Mouse (Mus musculus) stomach, embryonic 15.5 days (tissue): ENCODE data around the gene Ppp2r5b. TPM values are rescaled to one million over a fixed set of nuclear protein-coding genes. Genes with fewer than 3 reads are reported as not detected.

ENCODE experiments used
- ATAC-seq: fragments of 200-750 bp; cut with Nextera tagmentation; 2 replicates; pipeline ENCODE4 v1.8.0; 2017; ENCODE audit warnings: low read depth, moderate number of reproducible peaks, moderate TSS enrichment; ENCODE audit not compliant: insufficient read depth, low FRiP score
- H3K27ac ChIP-seq: fragments of 300-500 bp; sonication (generic); 2 replicates; pipeline ENCODE4 v1.5.1; 2015; ENCODE audit warnings: mild to moderate bottlenecking, inconsistent platforms
- H3K27me3 ChIP-seq: fragments of 300-500 bp; sonication (generic); replicated peaks from 2 replicates; pipeline ENCODE4 v1.6.1; 2015; ENCODE audit warnings: inconsistent platforms
- H3K36me3 ChIP-seq: fragments of 300-500 bp; sonication (generic); 2 replicates; pipeline ENCODE4 v1.6.1; 2015; ENCODE audit warnings: inconsistent platforms
- H3K4me1 ChIP-seq: fragments of 300-500 bp; sonication (generic); 2 replicates; pipeline ENCODE4 v1.6.1; 2015; ENCODE audit warnings: inconsistent platforms
- H3K4me2 ChIP-seq: fragments of 300-500 bp; sonication (generic); 2 replicates; pipeline ENCODE4 v1.6.1; 2015; ENCODE audit warnings: mild to moderate bottlenecking, inconsistent platforms
- H3K4me3 ChIP-seq: fragments of 300-500 bp; sonication (generic); replicated peaks from 2 replicates; pipeline ENCODE4 v1.5.1; 2015; ENCODE audit warnings: inconsistent platforms
- H3K9ac ChIP-seq: fragments of 300-500 bp; sonication (generic); 2 replicates; pipeline ENCODE4 v1.6.1; 2015; ENCODE audit warnings: inconsistent platforms
- H3K9me3 ChIP-seq: fragments of 300-500 bp; sonication (generic); 2 replicates; pipeline ENCODE4 v1.6.1; 2016; ENCODE audit warnings: inconsistent platforms
- WGBS: fragments of 180-500 bp; shearing (Covaris S2); methylation state at CpG from one replicate; pipeline ENCODE4 v1.1.7; 2015; 5-methylcytosine and 5-hydroxymethylcytosine counted together
- polyA plus RNA-seq: library from polyadenylated mRNA; unstranded; fragments of >200 nt; fragmentation: Nextera tagmentation; extraction: Ambion mirVana; gene quantifications from 2 replicates; pipeline ENCODE4 v1.2.1, GENCODE M21; 2015

Ppp2r5b gene
- polyA plus RNA-seq: 20.5 and 23.7 TPM in 2 replicates

- WGBS: 4% methylated on average over 48 of the region's 48 CpGs
- peak within 1 kb of the TSS; percentile 74 for H3K9ac ChIP-seq
- H3K36me3 ChIP-seq: peaks cover 7% of the 10 kb centered on the region; the same call in 1 of the 2 replicates
- H3K4me2 ChIP-seq: peak within 1 kb of the TSS; percentile 82
- H3K9me3 ChIP-seq: no peaks in the 10 kb centered on the region
- no peaks in the 10 kb centered on the region for H3K27me3 ChIP-seq
- H3K4me1 ChIP-seq: peaks cover 12% of the 10 kb centered on the region
- peak; percentile 90 for ATAC-seq
- H3K27ac ChIP-seq: peak within 1 kb of the TSS; percentile 99
- peak within 1 kb of the TSS; percentile 80 for H3K4me3 ChIP-seq
These were observed at the start of gene Ppp2r5b for GRCm38 (mm10) chr19:6235084-6236052. Gene Ppp2r5b, minus strand, starts transcription at chr19:6235872.

- Histone ChIP-seq H3K27ac (peak overlapping the region; percentile 17; the same call in 1 of the 2 replicates), H3K4me1 (peaks cover 31% of the 10 kb centered on the region), H3K36me3 (peaks cover 26% of the 10 kb centered on the region), H3K9me3 (no peaks in the 10 kb centered on the region), H3K9ac (no peak overlapping the region), H3K27me3 (no peaks in the 10 kb centered on the region), H3K4me3 (no peak overlapping the region), H3K4me2 (0 out of 2 replicates have a peak overlapping the region, but pooled peaks have one; percentile 3)
- WGBS: 65% methylated on average over 8 of the region's 8 CpGs
- no peak for ATAC-seq
These were observed 49.6 kb upstream of the Ppp2r5b start for GRCm38 (mm10) chr19:6285226-6285625.

GRCm38 (mm10) chr19:6284502-6284901, 48.8 kb upstream of the Ppp2r5b start:
- H3K27ac ChIP-seq: peak overlapping the region; percentile 17; the same call in 1 of the 2 replicates
- H3K4me2 ChIP-seq: no peak overlapping the region
- H3K9me3 ChIP-seq: no peaks in the 10 kb centered on the region
- H3K9ac ChIP-seq: no peak overlapping the region
- H3K36me3 ChIP-seq: peaks cover 26% of the 10 kb centered on the region
- peak; percentile 63 for ATAC-seq
- H3K4me3 ChIP-seq: no peak overlapping the region
- 74% methylated on average over 12 of the region's 12 CpGs for WGBS
- H3K27me3 ChIP-seq: no peaks in the 10 kb centered on the region
- H3K4me1 ChIP-seq: peaks cover 38% of the 10 kb centered on the region

DNA sequence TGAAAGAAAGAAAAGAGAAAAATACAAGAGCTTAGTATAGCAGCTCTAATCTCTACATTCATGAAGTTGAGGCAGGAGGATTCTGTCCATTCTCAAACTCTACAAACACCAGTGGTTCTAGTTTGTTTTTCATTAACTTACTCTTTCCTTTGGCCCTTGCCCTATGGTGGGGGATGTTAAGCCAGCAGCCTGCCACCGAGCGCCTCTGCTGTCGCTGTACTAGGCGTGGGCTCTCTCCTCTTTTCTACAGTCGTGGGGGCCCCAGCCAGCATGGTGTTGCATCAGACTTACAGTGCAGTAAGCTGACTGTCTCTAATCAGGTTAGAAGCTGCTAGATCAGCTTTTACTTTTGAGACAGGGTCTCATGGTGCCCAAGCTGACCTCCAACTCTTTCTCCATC, 47.3 kb upstream of the Ppp2r5b start:
- no peak overlapping the region for H3K4me2 ChIP-seq
- peaks cover 20% of the 10 kb centered on the region for H3K36me3 ChIP-seq
- no peaks in the 10 kb centered on the region for H3K27me3 ChIP-seq
- H3K27ac ChIP-seq: no peak overlapping the region
- H3K4me1 ChIP-seq: peaks cover 50% of the 10 kb centered on the region
- no peak overlapping the region for H3K9ac ChIP-seq
- no peak for ATAC-seq
- 66% methylated on average over 5 of the region's 5 CpGs for WGBS
- no peak overlapping the region for H3K4me3 ChIP-seq
- no peaks in the 10 kb centered on the region for H3K9me3 ChIP-seq

GRCm38 (mm10) chr19:6281122-6282020, 45.7 kb upstream of the Ppp2r5b start:
- no peak overlapping the region for H3K4me2 ChIP-seq
- H3K27me3 ChIP-seq: no peaks in the 10 kb centered on the region
- no peak overlapping the region for H3K9ac ChIP-seq
- peaks cover 45% of the 10 kb centered on the region for H3K4me1 ChIP-seq
- WGBS: 79% methylated on average over 14 of the region's 14 CpGs
- no peak overlapping the region for H3K4me3 ChIP-seq
- H3K27ac ChIP-seq: no peak overlapping the region
- peaks cover 20% of the 10 kb centered on the region for H3K36me3 ChIP-seq
- ATAC-seq: no peak
- no peaks in the 10 kb centered on the region for H3K9me3 ChIP-seq

- H3K36me3 ChIP-seq: peaks cover 20% of the 10 kb centered on the region
- H3K27me3 ChIP-seq: no peaks in the 10 kb centered on the region
- H3K4me3 ChIP-seq: no peak overlapping the region
- peaks cover 41% of the 10 kb centered on the region for H3K4me1 ChIP-seq
- no peak for ATAC-seq
- H3K9ac ChIP-seq: no peak overlapping the region
- H3K4me2 ChIP-seq: no peak overlapping the region
- no peak overlapping the region for H3K27ac ChIP-seq
- H3K9me3 ChIP-seq: no peaks in the 10 kb centered on the region
- WGBS: 86% methylated on average over 7 of the region's 7 CpGs
These were observed 44.9 kb upstream of the Ppp2r5b start for GRCm38 (mm10) chr19:6280554-6280953.

- Histone ChIP-seq H3K36me3 (peaks cover 20% of the 10 kb centered on the region), H3K4me3 (peak overlapping the region; percentile 87; the same call in 1 of the 2 replicates), H3K9ac (no peak overlapping the region), H3K27ac (peak overlapping the region; percentile 44), H3K27me3 (no peaks in the 10 kb centered on the region), H3K4me2 (peak overlapping the region; percentile 95), H3K4me1 (peaks cover 37% of the 10 kb centered on the region), H3K9me3 (no peaks in the 10 kb centered on the region)
- 82% methylated on average over 6 of the region's 6 CpGs for WGBS
- ATAC-seq: no peak
These were observed 43.9 kb upstream of the Ppp2r5b start for GRCm38 (mm10) chr19:6279481-6280144.

GRCm38 (mm10) chr19:6278439-6279073, 42.9 kb upstream of the Ppp2r5b start:
- no peaks in the 10 kb centered on the region for H3K9me3 ChIP-seq
- peak overlapping the region; percentile 95 for H3K4me2 ChIP-seq
- H3K4me1 ChIP-seq: peaks cover 37% of the 10 kb centered on the region
- peak overlapping the region; percentile 84 for H3K27ac ChIP-seq
- peaks cover 17% of the 10 kb centered on the region for H3K36me3 ChIP-seq
- peak overlapping the region; percentile 87 for H3K4me3 ChIP-seq
- WGBS: 27% methylated on average over 6 of the region's 6 CpGs
- peak overlapping the region; percentile 70; the same call in 1 of the 2 replicates for H3K9ac ChIP-seq
- ATAC-seq: no peak
- H3K27me3 ChIP-seq: no peaks in the 10 kb centered on the region

- peaks cover 37% of the 10 kb centered on the region for H3K4me1 ChIP-seq
These were observed 42.2 kb upstream of the Ppp2r5b start for GRCm38 (mm10) chr19:6277661-6278438.

More at GRCm38 (mm10) chr19:6277661-6278438, 42.2 kb upstream of the Ppp2r5b start:
- Histone ChIP-seq H3K4me3 (peak overlapping the region; percentile 87), H3K36me3 (peaks cover 14% of the 10 kb centered on the region), H3K9me3 (no peaks in the 10 kb centered on the region), H3K27ac (peak overlapping the region; percentile 84), H3K27me3 (no peaks in the 10 kb centered on the region), H3K9ac (peak overlapping the region; percentile 70), H3K4me2 (peak overlapping the region; percentile 95)
- 4% methylated on average over 10 of the region's 10 CpGs for WGBS
- ATAC-seq: peak; percentile 34
